Mouse (Mus musculus) intestine, embryonic 14.5 days (tissue): Measurements from ENCODE around the gene Otogl. TPM values are rescaled to one million over a fixed set of nuclear protein-coding genes. Genes with fewer than 3 reads are reported as not detected.

ENCODE experiments used
- ATAC-seq: fragments of 200-750 bp; cut with Nextera tagmentation; replicated peaks from 2 replicates; pipeline ENCODE4 v1.8.0; 2017; ENCODE audit warnings: low read depth, moderate number of reproducible peaks, moderate TSS enrichment, moderate library complexity; ENCODE audit not compliant: low FRiP score, low TSS enrichment
- DNase-seq: peaks from one replicate; pipeline ENCODE4 v3.0.0-alpha.2; 2018; ENCODE audit warnings: low spot score
- H3K27ac ChIP-seq: fragments of 300-500 bp; sonication (generic); 2 replicates; pipeline ENCODE4 v1.5.1; 2014; ENCODE audit warnings: low read depth, mild to moderate bottlenecking, control low read depth
- H3K27me3 ChIP-seq: fragments of 300-500 bp; sonication (generic); replicated peaks from 2 replicates; pipeline ENCODE4 v1.6.1; 2014; ENCODE audit warnings: low read length, control low read depth; ENCODE audit not compliant: control insufficient read depth, insufficient read depth
- H3K36me3 ChIP-seq: fragments of 300-500 bp; sonication (generic); 2 replicates; pipeline ENCODE4 v1.6.1; 2014; ENCODE audit warnings: low read length, control low read depth; ENCODE audit not compliant: control insufficient read depth, insufficient read depth
- H3K4me1 ChIP-seq: fragments of 300-500 bp; sonication (generic); replicated peaks from 2 replicates; pipeline ENCODE4 v1.6.1; 2014; ENCODE audit warnings: low read length, control low read depth, mixed read lengths; ENCODE audit not compliant: control insufficient read depth, insufficient read depth
- H3K4me2 ChIP-seq: fragments of 300-500 bp; sonication (generic); 2 replicates; pipeline ENCODE4 v1.6.1; 2014; ENCODE audit warnings: low read length
- H3K4me3 ChIP-seq: fragments of 300-500 bp; sonication (generic); 2 replicates; pipeline ENCODE4 v1.5.1; 2014; ENCODE audit warnings: low read depth, low read length, control low read depth, mixed read lengths
- H3K9ac ChIP-seq: fragments of 300-500 bp; sonication (generic); 2 replicates; pipeline ENCODE4 v1.6.1; 2014; ENCODE audit warnings: mild to moderate bottlenecking, low read length
- H3K9me3 ChIP-seq: fragments of 300-500 bp; sonication (generic); 2 replicates; pipeline ENCODE4 v1.6.1; 2016; ENCODE audit warnings: low read length, control low read depth; ENCODE audit not compliant: control insufficient read depth
- WGBS: fragments of 180-500 bp; shearing (Covaris S2); extraction: QIAGEN DNeasy Blood & Tissue Kit; methylation state at CpG from one replicate; pipeline ENCODE4 v1.1.7; 2014; 5-methylcytosine and 5-hydroxymethylcytosine counted together
- polyA plus RNA-seq: library from polyadenylated mRNA; unstranded; fragments of >200 nt; fragmentation: Nextera tagmentation; extraction: Ambion mirVana; gene quantifications from 2 replicates; pipeline ENCODE4 v1.2.1, GENCODE M21; 2014

Otogl gene
- polyA plus RNA-seq, 1 experiment from 2014 or later = 0.31 TPM

DNA sequence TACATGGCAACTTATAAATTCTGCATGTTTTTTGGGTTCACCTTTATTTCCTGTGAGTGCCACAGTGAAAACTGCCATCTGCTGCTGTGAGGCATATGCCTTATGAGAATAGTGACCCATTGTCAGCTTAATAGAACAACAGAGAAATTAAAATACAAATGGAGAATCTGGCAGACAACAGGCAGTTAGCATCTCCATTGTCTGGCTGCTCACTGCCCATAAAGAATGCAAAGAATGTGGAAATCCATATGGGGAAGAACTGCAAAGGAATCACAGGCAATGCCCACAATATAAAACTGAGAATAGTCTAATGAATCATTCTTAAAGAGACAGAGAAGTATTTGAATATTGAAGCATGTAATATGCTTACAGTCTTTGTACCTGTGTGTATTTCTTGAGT is 177.6 kb downstream of the Otogl start:
- H3K9ac ChIP-seq = no peak overlapping the region

DNA sequence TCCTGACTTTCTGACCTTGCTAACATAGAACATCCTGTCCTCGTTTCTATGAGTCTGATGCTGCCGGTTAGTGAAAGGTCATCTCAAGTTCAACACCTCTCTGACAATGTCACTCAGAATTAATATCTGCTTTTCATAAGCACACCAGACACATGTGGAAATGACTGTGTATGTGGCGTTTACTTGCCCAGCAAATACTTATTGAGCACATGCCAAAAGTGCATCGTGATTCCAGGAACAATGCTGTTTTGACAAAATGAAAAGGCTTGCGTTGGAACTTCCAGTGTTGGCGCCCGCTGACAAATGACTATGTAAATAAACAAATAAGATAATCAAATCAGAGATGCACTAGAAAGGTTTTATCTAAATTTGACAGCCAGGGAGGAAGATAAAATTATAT is 186.3 kb downstream of the Otogl start:
- Histone ChIP-seq H3K36me3 (no peaks in the 10 kb centered on the region), H3K9ac (no peak overlapping the region), H3K4me3 (no peak overlapping the region), H3K4me1 (no peaks in the 10 kb centered on the region), H3K27me3 (no peaks in the 10 kb centered on the region), H3K4me2 (no peak overlapping the region), H3K27ac (no peak overlapping the region), H3K9me3 (no peaks in the 10 kb centered on the region)
- DNase-seq = no peak
- 55% methylated on average over 7 of the region's 7 CpGs for WGBS
- no peak for ATAC-seq

More for the DNA sequence above, 177.6 kb downstream of the Otogl start:
- Histone ChIP-seq H3K4me3 (no peak overlapping the region), H3K4me2 (no peak overlapping the region), H3K9me3 (no peaks in the 10 kb centered on the region), H3K27ac (no peak overlapping the region), H3K27me3 (no peaks in the 10 kb centered on the region), H3K36me3 (no peaks in the 10 kb centered on the region), H3K4me1 (no peaks in the 10 kb centered on the region)
- DNase-seq (no peak), ATAC-seq (no peak)

DNA sequence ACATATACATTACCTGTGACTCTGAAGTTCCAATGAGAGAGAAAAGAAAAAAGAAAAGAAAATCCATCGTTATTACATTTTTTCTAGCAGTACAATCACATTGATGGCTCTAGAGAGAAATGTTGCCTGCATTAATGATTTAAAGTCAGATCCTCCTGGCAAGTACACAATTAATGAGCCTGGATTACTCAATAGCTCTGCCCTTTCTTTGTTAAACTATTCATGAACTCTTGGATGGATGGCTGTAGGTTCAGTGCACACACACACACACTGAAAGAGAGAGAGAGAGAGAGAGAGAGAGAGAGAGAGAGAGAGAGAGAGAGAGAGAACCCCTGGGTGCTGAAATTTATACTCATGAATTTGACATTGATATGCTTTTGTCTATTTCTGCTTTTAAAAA is 192.1 kb downstream of the Otogl start, which contains the start of gene Ptprq:
Gene Ptprq (minus strand): TSS at position 246 of the 400 bp plus-strand sequence.
- no peaks in the 10 kb centered on the region for H3K4me1 ChIP-seq
- H3K9ac ChIP-seq = no peak within 1 kb of the TSS
- no peaks in the 10 kb centered on the region for H3K9me3 ChIP-seq
- ATAC-seq (no peak), DNase-seq (no peak)
- no peaks in the 10 kb centered on the region for H3K27me3 ChIP-seq
- no peak within 1 kb of the TSS for H3K4me3 ChIP-seq
- 44% methylated on average over 1 of the region's 1 CpGs for whole genome bisulfite sequencing
- no peaks in the 10 kb centered on the region for H3K36me3 ChIP-seq
- H3K4me2 ChIP-seq = no peak within 1 kb of the TSS
- H3K27ac ChIP-seq = no peak within 1 kb of the TSS

Other genes with a start within 250 kb of the Otogl start
- gene Ptprq, start 192.1 kb downstream of the Otogl start, polyA plus RNA-seq = 0.05 TPM in 1 of 2 replicates, not detected in the other